Mouse (Mus musculus) forebrain, embryonic 11.5 days (tissue): Measurements from ENCODE around the gene Dock1. TPM values are rescaled to one million over a fixed set of nuclear protein-coding genes. Genes with fewer than 3 reads are reported as not detected.

ENCODE experiments used
- ATAC-seq: fragments of 200-750 bp; cut with Nextera tagmentation; replicated peaks from 2 replicates; pipeline ENCODE4 v1.8.0; 2017; ENCODE audit warnings: moderate TSS enrichment; ENCODE audit not compliant: low FRiP score
- DNase-seq: peaks from one replicate; pipeline ENCODE4 v3.0.0-alpha.2; 2017; ENCODE audit warnings: low spot score
- H3K27ac ChIP-seq: fragments of 300-500 bp; sonication (generic); 2 replicates; pipeline ENCODE4 v1.5.1; 2014; ENCODE audit warnings: low read depth, low read length
- H3K27me3 ChIP-seq: fragments of 300-500 bp; sonication (generic); 2 replicates; pipeline ENCODE4 v1.6.1; 2014; ENCODE audit warnings: mild to moderate bottlenecking, low read length, mixed read lengths; ENCODE audit not compliant: control insufficient read depth, insufficient read depth
- H3K36me3 ChIP-seq: fragments of 300-500 bp; sonication (generic); 2 replicates; pipeline ENCODE4 v1.6.1; 2014; ENCODE audit warnings: mild to moderate bottlenecking, low read length, moderate library complexity, mixed read lengths; ENCODE audit not compliant: control insufficient read depth, insufficient read depth
- H3K4me1 ChIP-seq: fragments of 300-500 bp; sonication (generic); replicated peaks from 2 replicates; pipeline ENCODE4 v1.6.1; 2014; ENCODE audit warnings: low read length, mixed read lengths; ENCODE audit not compliant: control insufficient read depth, insufficient read depth
- H3K4me2 ChIP-seq: fragments of 300-500 bp; sonication (generic); 2 replicates; pipeline ENCODE4 v1.6.1; 2014; ENCODE audit warnings: low read depth, mild to moderate bottlenecking, low read length, moderate library complexity, mixed read lengths; ENCODE audit not compliant: severe bottlenecking
- H3K4me3 ChIP-seq: fragments of 300-500 bp; sonication (generic); 2 replicates; pipeline ENCODE4 v1.5.1; 2014; ENCODE audit warnings: low read depth, low read length
- H3K9ac ChIP-seq: fragments of 300-500 bp; sonication (generic); 2 replicates; pipeline ENCODE4 v1.6.1; 2014; ENCODE audit warnings: low read length
- H3K9me3 ChIP-seq: fragments of 300-500 bp; sonication (generic); 2 replicates; pipeline ENCODE4 v1.6.1; 2016; ENCODE audit warnings: low read length, mixed read lengths; ENCODE audit not compliant: control insufficient read depth
- WGBS: fragments of 180-500 bp; shearing (Covaris S2); extraction: QIAGEN DNeasy Blood & Tissue Kit; methylation state at CpG from one replicate; pipeline ENCODE4 v1.1.7; 2014; 5-methylcytosine and 5-hydroxymethylcytosine counted together
- polyA plus RNA-seq: library from polyadenylated mRNA; unstranded; fragments of >200 nt; fragmentation: Nextera tagmentation; extraction: Ambion mirVana; gene quantifications from 2 replicates; pipeline ENCODE4 v1.2.1, GENCODE M21; 2014

The Dock1 gene
- polyA plus RNA-seq, 1 experiment from 2014 or later, result 26.5 TPM

- Histone ChIP-seq H3K4me1 (no peaks in the 10 kb centered on the region), H3K27me3 (no peaks in the 10 kb centered on the region), H3K9ac (no peak overlapping the region), H3K9me3 (no peaks in the 10 kb centered on the region), H3K36me3 (no peaks in the 10 kb centered on the region), H3K4me3 (no peak overlapping the region), H3K27ac (no peak overlapping the region), H3K4me2 (no peak overlapping the region)
- WGBS, result 50% methylated on average over 7 of the region's 7 CpGs
- ATAC-seq (no peak), DNase-seq (no peak)
These were observed 335.6 kb downstream of the Dock1 start for GRCm38 (mm10) chr7:135005964-135006560.

- WGBS, result 87% methylated on average over 2 of the region's 2 CpGs
- no peaks in the 10 kb centered on the region for H3K27me3 ChIP-seq
- H3K9ac ChIP-seq, result no peak overlapping the region
- no peak overlapping the region for H3K27ac ChIP-seq
- DNase-seq, result no peak
- no peak overlapping the region for H3K4me2 ChIP-seq
- H3K36me3 ChIP-seq, result no peaks in the 10 kb centered on the region
- H3K4me3 ChIP-seq, result no peak overlapping the region
- H3K4me1 ChIP-seq, result no peaks in the 10 kb centered on the region
- H3K9me3 ChIP-seq, result no peaks in the 10 kb centered on the region
- ATAC-seq, result no peak
These were observed 337.6 kb downstream of the Dock1 start for GRCm38 (mm10) chr7:135008021-135008420.

GRCm38 (mm10) chr7:135010997-135011396, 340.5 kb downstream of the Dock1 start:
- DNase-seq (no peak), ATAC-seq (no peak)
- H3K4me2 ChIP-seq, result no peak overlapping the region
- H3K9ac ChIP-seq, result no peak overlapping the region
- WGBS, result 88% methylated on average over 2 of the region's 2 CpGs
- no peaks in the 10 kb centered on the region for H3K27me3 ChIP-seq
- no peak overlapping the region for H3K27ac ChIP-seq
- no peaks in the 10 kb centered on the region for H3K4me1 ChIP-seq
- H3K36me3 ChIP-seq, result no peaks in the 10 kb centered on the region
- no peaks in the 10 kb centered on the region for H3K9me3 ChIP-seq
- H3K4me3 ChIP-seq, result no peak overlapping the region

GRCm38 (mm10) chr7:135017531-135017930, 347.1 kb downstream of the Dock1 start:
- ATAC-seq (no peak), DNase-seq (no peak)
- no peaks in the 10 kb centered on the region for H3K9me3 ChIP-seq
- no peaks in the 10 kb centered on the region for H3K4me1 ChIP-seq
- H3K4me2 ChIP-seq, result no peak overlapping the region
- no peaks in the 10 kb centered on the region for H3K27me3 ChIP-seq
- WGBS, result 88% methylated on average over 1 of the region's 1 CpGs
- H3K4me3 ChIP-seq, result no peak overlapping the region
- H3K27ac ChIP-seq, result no peak overlapping the region
- no peaks in the 10 kb centered on the region for H3K36me3 ChIP-seq
- no peak overlapping the region for H3K9ac ChIP-seq

- H3K36me3 ChIP-seq, result no peaks in the 10 kb centered on the region
- no peak overlapping the region for H3K4me2 ChIP-seq
- H3K27ac ChIP-seq, result no peak overlapping the region
- no peaks in the 10 kb centered on the region for H3K27me3 ChIP-seq
- H3K9ac ChIP-seq, result no peak overlapping the region
- DNase-seq (no peak), ATAC-seq (no peak)
- H3K4me1 ChIP-seq, result no peaks in the 10 kb centered on the region
- no peaks in the 10 kb centered on the region for H3K9me3 ChIP-seq
- no peak overlapping the region for H3K4me3 ChIP-seq
- 73% methylated on average over 7 of the region's 7 CpGs for WGBS
These were observed 350.3 kb downstream of the Dock1 start for GRCm38 (mm10) chr7:135020762-135021161.

- Histone ChIP-seq H3K4me1 (no peaks in the 10 kb centered on the region), H3K9ac (no peak overlapping the region), H3K4me2 (no peak overlapping the region), H3K27ac (no peak overlapping the region), H3K36me3 (no peaks in the 10 kb centered on the region), H3K9me3 (no peaks in the 10 kb centered on the region), H3K27me3 (no peaks in the 10 kb centered on the region), H3K4me3 (no peak overlapping the region)
- DNase-seq (peak; percentile 16), ATAC-seq (no peak)
- 91% methylated on average over 9 of the region's 9 CpGs for WGBS
These were observed 351.2 kb downstream of the Dock1 start for GRCm38 (mm10) chr7:135021544-135022100.

- Histone ChIP-seq H3K4me2 (no peak overlapping the region), H3K27ac (no peak overlapping the region), H3K36me3 (no peaks in the 10 kb centered on the region), H3K4me1 (no peaks in the 10 kb centered on the region), H3K4me3 (no peak overlapping the region), H3K9me3 (no peaks in the 10 kb centered on the region), H3K27me3 (no peaks in the 10 kb centered on the region), H3K9ac (no peak overlapping the region)
- DNase-seq (no peak), ATAC-seq (no peak)
- 95% methylated on average over 5 of the region's 5 CpGs for WGBS
These were observed 354.1 kb downstream of the Dock1 start for GRCm38 (mm10) chr7:135024531-135024930.

GRCm38 (mm10) chr7:135028716-135029115, 358.3 kb downstream of the Dock1 start:
- 90% methylated on average over 2 of the region's 2 CpGs for WGBS

GRCm38 (mm10) chr7:135029136-135029535, 358.7 kb downstream of the Dock1 start:
- H3K4me1 ChIP-seq, result no peaks in the 10 kb centered on the region
- WGBS, result 92% methylated on average over 3 of the region's 3 CpGs
- no peak overlapping the region for H3K4me2 ChIP-seq
- ATAC-seq (no peak), DNase-seq (peak; percentile 13)
- no peaks in the 10 kb centered on the region for H3K27me3 ChIP-seq
- no peak overlapping the region for H3K27ac ChIP-seq
- H3K9me3 ChIP-seq, result no peaks in the 10 kb centered on the region
- H3K9ac ChIP-seq, result no peak overlapping the region
- no peak overlapping the region for H3K4me3 ChIP-seq
- H3K36me3 ChIP-seq, result no peaks in the 10 kb centered on the region

More at GRCm38 (mm10) chr7:135028716-135029115, 358.3 kb downstream of the Dock1 start:
- H3K4me1 ChIP-seq, result no peaks in the 10 kb centered on the region
- no peak overlapping the region for H3K4me2 ChIP-seq
- no peaks in the 10 kb centered on the region for H3K27me3 ChIP-seq
- H3K36me3 ChIP-seq, result no peaks in the 10 kb centered on the region
- no peak overlapping the region for H3K4me3 ChIP-seq
- H3K27ac ChIP-seq, result no peak overlapping the region
- ATAC-seq, result no peak
- DNase-seq, result peak; percentile 39
- H3K9ac ChIP-seq, result no peak overlapping the region
- H3K9me3 ChIP-seq, result no peaks in the 10 kb centered on the region
